Mouse (Mus musculus) heart, embryonic 15.5 days (tissue): Measurements from ENCODE around the gene H2al2a. TPM values are rescaled to one million over a fixed set of nuclear protein-coding genes. Genes with fewer than 3 reads are reported as not detected.
"Not testable (repeated sequence)": the region's sequence is repeated elsewhere in the genome, so short reads cannot be mapped to it uniquely, and the experiment has no call there.

Source experiments
- ATAC-seq: fragments of 200-750 bp; cut with Nextera tagmentation; replicated peaks from 2 replicates; pipeline ENCODE4 v1.8.0; 2017; ENCODE audit warnings: low read depth, moderate TSS enrichment; ENCODE audit not compliant: insufficient number of reproducible peaks, insufficient read depth, low FRiP score
- H3K27ac ChIP-seq: fragments of 300-500 bp; sonication (generic); 2 replicates; pipeline ENCODE4 v1.5.1; 2015; ENCODE audit warnings: mild to moderate bottlenecking, inconsistent platforms
- H3K27me3 ChIP-seq: fragments of 300-500 bp; sonication (generic); 2 replicates; pipeline ENCODE4 v1.6.1; 2015; ENCODE audit warnings: inconsistent platforms
- H3K36me3 ChIP-seq: fragments of 300-500 bp; sonication (generic); 2 replicates; pipeline ENCODE4 v1.6.1; 2015; ENCODE audit warnings: mild to moderate bottlenecking, inconsistent platforms
- H3K4me1 ChIP-seq: fragments of 300-500 bp; sonication (generic); replicated peaks from 2 replicates; pipeline ENCODE4 v1.6.1; 2015; ENCODE audit warnings: inconsistent platforms
- H3K4me2 ChIP-seq: fragments of 300-500 bp; sonication (generic); 2 replicates; pipeline ENCODE4 v1.6.1; 2015; ENCODE audit warnings: inconsistent platforms, mild to moderate bottlenecking, moderate library complexity
- H3K4me3 ChIP-seq: fragments of 300-500 bp; sonication (generic); 2 replicates; pipeline ENCODE4 v1.5.1; 2015; ENCODE audit warnings: mild to moderate bottlenecking, inconsistent platforms
- H3K9ac ChIP-seq: fragments of 300-500 bp; sonication (generic); 2 replicates; pipeline ENCODE4 v1.6.1; 2015; ENCODE audit warnings: mild to moderate bottlenecking, inconsistent platforms
- H3K9me3 ChIP-seq: fragments of 300-500 bp; sonication (generic); replicated peaks from 2 replicates; pipeline ENCODE4 v1.6.1; 2016; ENCODE audit warnings: inconsistent platforms
- WGBS: fragments of 180-500 bp; shearing (Covaris S2); methylation state at CpG from one replicate; pipeline ENCODE4 v1.1.7; 2015; ENCODE audit warnings: mixed read lengths; 5-methylcytosine and 5-hydroxymethylcytosine counted together
- polyA plus RNA-seq: library from polyadenylated mRNA; unstranded; fragments of >200 nt; fragmentation: Nextera tagmentation; extraction: Ambion mirVana; gene quantifications from 2 replicates; pipeline ENCODE4 v1.2.1, GENCODE M21; 2015

The H2al2a gene
- polyA plus RNA-seq, 1 experiment from 2014 or later, result not detected

DNA sequence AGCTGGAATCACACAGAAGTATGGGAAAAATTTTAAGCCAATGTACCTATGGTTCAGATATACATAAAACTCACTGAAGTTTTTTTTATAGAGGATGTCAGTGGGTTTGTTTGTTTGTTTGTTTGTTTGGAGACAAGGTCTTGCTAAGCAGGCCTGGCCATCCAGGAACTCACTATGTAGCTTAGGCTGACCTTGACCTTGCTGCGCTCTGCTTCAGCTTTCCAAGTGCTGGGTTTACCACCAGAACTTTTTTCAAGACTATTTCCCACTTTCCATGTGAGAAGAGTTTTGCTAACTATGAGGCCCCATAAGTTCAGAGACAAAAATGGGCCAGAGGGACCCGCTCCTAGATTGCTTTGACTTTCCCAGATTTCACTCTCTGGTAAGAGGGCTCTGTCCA, 23.9 kb downstream of the H2al2a start:
- H3K36me3 ChIP-seq, result no peaks in the 10 kb centered on the region
- peaks cover 5% of the 10 kb centered on the region; the same call in 1 of the 2 replicates for H3K4me1 ChIP-seq
- 89% methylated on average over 2 of the region's 2 CpGs for WGBS
- no peaks in the 10 kb centered on the region for H3K27me3 ChIP-seq
- ATAC-seq, result no peak
- H3K9ac ChIP-seq, result no peak overlapping the region
- no peak overlapping the region for H3K27ac ChIP-seq
- no peaks in the 10 kb centered on the region for H3K9me3 ChIP-seq
- H3K4me3 ChIP-seq, result no peak overlapping the region
- no peak overlapping the region for H3K4me2 ChIP-seq

GRCm38 (mm10) chr2:17971407-17971806, 25.4 kb downstream of the H2al2a start:
- Histone ChIP-seq H3K27ac (no peak overlapping the region), H3K27me3 (no peaks in the 10 kb centered on the region), H3K36me3 (no peaks in the 10 kb centered on the region), H3K4me2 (no peak overlapping the region), H3K9ac (no peak overlapping the region), H3K4me3 (no peak overlapping the region), H3K9me3 (no peaks in the 10 kb centered on the region), H3K4me1 (peaks cover 5% of the 10 kb centered on the region; the same call in 1 of the 2 replicates)
- 79% methylated on average over 6 of the region's 6 CpGs for WGBS
- ATAC-seq, result no peak

GRCm38 (mm10) chr2:17970662-17971061, 26.1 kb downstream of the H2al2a start:
- Histone ChIP-seq H3K27ac (no peak overlapping the region), H3K4me1 (peaks cover 2% of the 10 kb centered on the region; the same call in 1 of the 2 replicates), H3K36me3 (no peaks in the 10 kb centered on the region), H3K4me2 (no peak overlapping the region), H3K4me3 (no peak overlapping the region), H3K27me3 (no peaks in the 10 kb centered on the region), H3K9me3 (no peaks in the 10 kb centered on the region), H3K9ac (no peak overlapping the region)
- ATAC-seq, result no peak
- WGBS, result 79% methylated on average over 1 of the region's 1 CpGs

DNA sequence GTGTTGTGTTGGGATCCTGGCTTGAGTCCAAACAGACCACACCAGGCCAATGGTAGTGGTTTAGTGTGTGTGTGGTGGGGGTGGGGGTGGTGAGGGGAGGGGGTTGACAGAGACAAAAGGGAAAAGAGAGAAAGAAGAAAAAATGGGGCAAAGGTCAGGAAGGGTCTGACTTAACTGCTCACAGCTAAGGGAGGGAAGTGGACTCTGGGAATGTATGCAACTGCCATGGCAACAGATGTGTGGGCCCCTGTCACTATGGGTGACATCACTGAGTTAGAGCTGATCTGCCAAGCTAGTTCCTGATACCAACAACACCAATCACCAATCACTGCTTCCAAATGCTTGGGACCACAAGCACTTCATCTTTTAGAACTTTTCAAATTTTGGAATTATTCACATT, 26.6 kb downstream of the H2al2a start:
- Histone ChIP-seq H3K9ac (no peak overlapping the region), H3K4me2 (no peak overlapping the region), H3K4me1 (no peaks in the 10 kb centered on the region; the same call in 1 of the 2 replicates), H3K27ac (no peak overlapping the region), H3K27me3 (no peaks in the 10 kb centered on the region), H3K4me3 (no peak overlapping the region), H3K9me3 (no peaks in the 10 kb centered on the region), H3K36me3 (no peaks in the 10 kb centered on the region)
- no peak for ATAC-seq

DNA sequence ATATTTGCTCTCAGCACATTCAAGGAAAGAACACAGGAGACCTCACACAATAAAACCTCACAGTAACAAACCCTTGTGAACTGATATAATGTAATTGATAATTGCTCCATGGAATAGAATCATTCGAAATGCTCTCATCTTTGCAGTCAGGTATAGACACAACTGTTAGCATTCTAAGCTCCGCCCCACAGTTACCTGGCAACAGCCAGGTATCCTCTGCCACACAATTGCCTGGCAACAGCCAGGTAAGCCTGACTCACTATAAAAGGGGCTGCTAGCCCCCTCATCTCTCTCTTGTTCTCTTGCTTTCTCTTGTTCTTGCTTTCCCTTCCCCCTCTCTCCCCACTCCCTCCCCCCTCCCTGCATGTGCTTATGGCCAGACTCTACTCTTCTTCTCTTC, 28.2 kb downstream of the H2al2a start:
- Histone ChIP-seq H3K27ac (no peak overlapping the region), H3K9me3 (no peaks in the 10 kb centered on the region), H3K4me3 (no peak overlapping the region), H3K27me3 (no peaks in the 10 kb centered on the region), H3K4me1 (no peaks in the 10 kb centered on the region), H3K9ac (no peak overlapping the region), H3K36me3 (no peaks in the 10 kb centered on the region), H3K4me2 (no peak overlapping the region)
- whole genome bisulfite sequencing, result 87% methylated on average over 2 of the region's 2 CpGs
- ATAC-seq, result no peak

GRCm38 (mm10) chr2:17968037-17968436, 28.7 kb downstream of the H2al2a start:
- H3K36me3 ChIP-seq, H3K27me3 ChIP-seq: not testable (repeated sequence)

DNA sequence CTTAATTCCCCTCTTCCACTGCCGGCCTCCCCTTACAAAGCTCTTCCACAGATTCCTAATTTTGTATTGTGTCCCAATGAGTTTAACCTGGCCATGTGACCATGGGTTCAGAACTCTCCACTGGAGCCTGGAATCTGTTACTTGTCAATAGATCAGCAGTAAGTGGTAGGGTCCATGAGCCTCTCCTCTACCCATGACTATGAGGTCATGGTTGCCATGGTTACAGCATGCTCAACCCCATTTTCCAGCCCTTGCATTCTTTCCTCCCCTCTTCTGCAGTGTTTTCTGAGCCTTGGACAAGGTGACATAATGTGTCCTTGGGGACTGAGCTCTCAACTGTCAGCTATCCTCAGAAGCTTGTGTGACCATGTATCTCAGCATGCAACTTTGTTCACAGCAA, 37.3 kb downstream of the H2al2a start:
- Histone ChIP-seq H3K4me2 (no peak overlapping the region), H3K27ac (no peak overlapping the region), H3K9me3 (no peaks in the 10 kb centered on the region), H3K9ac (no peak overlapping the region), H3K4me3 (no peak overlapping the region), H3K27me3 (no peaks in the 10 kb centered on the region), H3K4me1 (no peaks in the 10 kb centered on the region), H3K36me3 (no peaks in the 10 kb centered on the region)
- ATAC-seq, result no peak
- 72% methylated on average over 1 of the region's 1 CpGs for WGBS

More at GRCm38 (mm10) chr2:17968037-17968436, 28.7 kb downstream of the H2al2a start:
- not testable (repeated sequence) for H3K4me1 ChIP-seq, H3K27ac ChIP-seq, H3K4me3 ChIP-seq, H3K4me2 ChIP-seq, H3K9me3 ChIP-seq, ATAC-seq, H3K9ac ChIP-seq
- 90% methylated on average over 3 of the region's 3 CpGs for WGBS

DNA sequence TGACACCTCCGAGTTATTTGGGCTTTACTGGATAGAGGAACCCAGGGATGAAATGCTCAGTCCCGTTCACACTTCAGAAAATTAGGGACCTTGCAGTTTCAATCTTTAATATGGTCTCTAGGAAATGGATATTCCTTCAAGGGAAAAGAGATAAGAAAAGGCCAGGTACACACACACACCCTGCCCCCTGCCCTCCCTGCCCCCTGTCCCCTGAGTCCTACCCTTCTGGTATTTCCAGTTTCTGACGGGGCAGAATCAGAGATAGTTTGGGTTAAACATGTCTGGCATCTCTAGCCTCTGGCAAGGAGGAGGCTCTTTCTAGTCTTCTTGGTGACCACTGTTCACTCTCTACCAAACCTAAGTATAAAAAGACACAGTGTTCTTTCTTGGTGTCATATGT, 49.9 kb downstream of the H2al2a start:
- H3K4me2 ChIP-seq, result no peak overlapping the region
- no peaks in the 10 kb centered on the region for H3K9me3 ChIP-seq
- H3K4me1 ChIP-seq, result peaks cover 3% of the 10 kb centered on the region; the same call in 1 of the 2 replicates
- ATAC-seq, result no peak
- no peaks in the 10 kb centered on the region for H3K27me3 ChIP-seq
- H3K4me3 ChIP-seq, result no peak overlapping the region
- no peaks in the 10 kb centered on the region for H3K36me3 ChIP-seq
- H3K9ac ChIP-seq, result no peak overlapping the region
- H3K27ac ChIP-seq, result no peak overlapping the region
- WGBS, result 68% methylated on average over 3 of the region's 3 CpGs

Other genes starting within 250 kb of the H2al2a start
- 11.6 and 13.2 TPM in 2 replicates for gene A930004D18Rik, start 40.8 kb upstream of the H2al2a start, polyA plus RNA-seq
- gene Skida1, start 52.1 kb upstream of the H2al2a start, polyA plus RNA-seq, result 4.8 and 5.3 TPM in 2 replicates
- 35.1 and 36.0 TPM in 2 replicates for gene Mllt10, start 58.3 kb upstream of the H2al2a start, polyA plus RNA-seq